Comparison of ENCODE assay signal across 31 mouse cellular contexts in genomic region chr5:122228772-122229171, GRCm38 (mm10). TPM values are rescaled to one million over a fixed set of nuclear protein-coding genes. Genes with fewer than 3 reads are reported as not detected.
DNase-seq lines count a peak whose midpoint lies in the region; ATAC-seq and TF ChIP-seq lines count a peak whose summit lies in the region.
"Had no signal": no experiment of that assay in that cellular context is flagged by ENCODE, and none has a peak within 500 bp of the region (broad histone marks: within the 10 kb centered on the region; RNA-seq: fewer than 3 reads in every experiment).

No protein-coding gene starts in this region.

- no peaks in the 10 kb centered on the region for H3K27me3 ChIP-seq in kidney, embryonic 14.5 days (ENCODE audit: control insufficient read depth, insufficient read depth, low read length)
- H3K27me3 ChIP-seq in lung, embryonic 14.5 days (ENCODE audit: insufficient read depth, low read length): no peaks in the 10 kb centered on the region
- no peaks in the 10 kb centered on the region for H3K27me3 ChIP-seq in spleen, adult 2 months (ENCODE audit: control insufficient read depth, insufficient read depth, low read length)
- H3K27me3 ChIP-seq: CH12.LX; embryonic facial prominence, embryonic 13.5 days; forebrain, embryonic 15.5 days; kidney, embryonic 15.5 days; liver, embryonic 15.5 days; midbrain, embryonic 12.5 days; neural tube, embryonic 12.5 days; stomach, embryonic 15.5 days had no signal

- no peaks in the 10 kb centered on the region for H3K36me3 ChIP-seq in kidney, embryonic 14.5 days (ENCODE audit: control insufficient read depth, insufficient read depth, low read length)
- H3K36me3 ChIP-seq in lung, embryonic 14.5 days (ENCODE audit: insufficient read depth): no peaks in the 10 kb centered on the region
- H3K36me3 ChIP-seq in spleen, adult 2 months (ENCODE audit: control insufficient read depth, insufficient read depth, low read length): peaks cover 35% of the 10 kb centered on the region
- H3K36me3 ChIP-seq: forebrain, embryonic 15.5 days; liver, embryonic 15.5 days; neural tube, embryonic 12.5 days; stomach, embryonic 15.5 days had no signal

- 56% methylated on average over 3 of the region's 4 CpGs for WGBS in kidney, embryonic 14.5 days
- WGBS in lung, embryonic 14.5 days: 61% methylated on average over 3 of the region's 4 CpGs
- 35% methylated on average over 4 of the region's 4 CpGs for WGBS in lung, adult 2 months
- WGBS in spleen, adult 2 months: 71% methylated on average over 4 of the region's 4 CpGs

- no peak overlapping the region for H3K27ac ChIP-seq in kidney, embryonic 14.5 days (ENCODE audit: low read depth, low read length)
- H3K27ac ChIP-seq in lung, embryonic 14.5 days (ENCODE audit: low read depth): no peak overlapping the region
- peak overlapping the region; percentile 68 for H3K27ac ChIP-seq in spleen, adult 2 months (ENCODE audit: insufficient read depth, low read length)
- H3K27ac ChIP-seq: embryonic facial prominence, embryonic 13.5 days; forebrain, embryonic 10.5 days; forebrain, embryonic 15.5 days; hindbrain, embryonic 14.5 days; kidney, embryonic 15.5 days; liver, embryonic 15.5 days; midbrain, embryonic 12.5 days; neural tube, embryonic 12.5 days; stomach, embryonic 15.5 days had no signal

- H3K4me3 ChIP-seq in kidney, embryonic 14.5 days (ENCODE audit: low read length): no peak overlapping the region
- no peak overlapping the region for H3K4me3 ChIP-seq in lung, embryonic 14.5 days (ENCODE audit: low read depth, low read length)
- no peak overlapping the region for H3K4me3 ChIP-seq in lung, adult 2 months (replicated peaks; ENCODE audit: extremely low read depth, low read depth, low read length)
- H3K4me3 ChIP-seq in spleen, adult 2 months (ENCODE audit: extremely low read depth, insufficient read depth, insufficient read length): no peak overlapping the region
- H3K4me3 ChIP-seq: embryonic facial prominence, embryonic 13.5 days; forebrain, embryonic 10.5 days; forebrain, embryonic 15.5 days; kidney, embryonic 15.5 days; liver, embryonic 15.5 days; midbrain, embryonic 12.5 days; myocyte; neural tube, embryonic 12.5 days; stomach, embryonic 15.5 days had no signal

- peak; percentile 29 for DNase-seq in adrenal gland, postnatal 10 days
- no peak for DNase-seq in adrenal gland, adult 18-20 months (ENCODE audit: low spot score in 2 of 2)
- peak; percentile 33 for DNase-seq in kidney, adult 9 months
- peak; percentile 33 for DNase-seq in lung, embryonic 14.5 days
- no peak for DNase-seq in lung, adult 2 months
- DNase-seq in spleen, adult 2 months (ENCODE audit: low read depth in 1 of 2, low spot score in 2 of 2): no peak
- DNase-seq in spleen, postnatal 10 days (ENCODE audit: low spot score in 2 of 2): no peak
- DNase-seq: adrenal gland, adult 8-10 months; cerebellum, adult 18-20 months; cerebellum, postnatal 10 days; gastrocnemius, postnatal 25 days; heart, postnatal 4 days; layer of hippocampus, adult 9-11 months; lung, postnatal 14 days; thymus, adult 2 months; thymus, postnatal 36 days had no signal

- H3K4me2 ChIP-seq in kidney, embryonic 14.5 days (replicated peaks; ENCODE audit: low read depth, low read length): no peak overlapping the region
- H3K4me2 ChIP-seq in lung, embryonic 14.5 days: no peak overlapping the region
- H3K4me2 ChIP-seq: embryonic facial prominence, embryonic 13.5 days; forebrain, embryonic 15.5 days; heart, embryonic 11.5 days; hindbrain, embryonic 14.5 days; kidney, embryonic 15.5 days; liver, embryonic 15.5 days; midbrain, embryonic 12.5 days; neural tube, embryonic 12.5 days; stomach, embryonic 15.5 days had no signal

- no peak for TF ChIP-seq CTCF in lung, embryonic 14.5 days (IDR thresholded peaks at IDR 0.05; ENCODE audit: low read depth)
- TF ChIP-seq CTCF in lung, adult 2 months (IDR thresholded peaks at IDR 0.05; ENCODE audit: insufficient read depth, low read length): no peak
- TF ChIP-seq CTCF in spleen, adult 2 months (IDR thresholded peaks at IDR 0.05; ENCODE audit: extremely low read depth, insufficient read depth, insufficient read length, insufficient replicate concordance): no peak

- no peak overlapping the region for H3K9ac ChIP-seq in kidney, embryonic 14.5 days (ENCODE audit: low read depth, low read length)
- no peak overlapping the region for H3K9ac ChIP-seq in lung, embryonic 14.5 days
- H3K9ac ChIP-seq: embryonic facial prominence, embryonic 13.5 days; forebrain, embryonic 15.5 days; hindbrain, embryonic 14.5 days; kidney, embryonic 15.5 days; liver, embryonic 15.5 days; midbrain, embryonic 12.5 days; neural tube, embryonic 12.5 days; stomach, embryonic 15.5 days had no signal

- no peak for TF ChIP-seq POLR2A in lung, adult 2 months (IDR thresholded peaks at IDR 0.05; ENCODE audit: borderline replicate concordance, extremely low read depth, low read depth, low read length)
- TF ChIP-seq POLR2A in spleen, adult 2 months (IDR thresholded peaks at IDR 0.05; ENCODE audit: low read depth, low read length): no peak

- ATAC-seq in kidney, embryonic 14.5 days (ENCODE audit: low FRiP score, low TSS enrichment): no peak
- no peak for ATAC-seq in lung, embryonic 14.5 days (ENCODE audit: insufficient read depth)
- ATAC-seq: activated CD4-positive, CD25-positive, alpha-beta regulatory T cell, adult 4 months; forebrain, embryonic 15.5 days; inflammation-experienced regulatory T-cells, adult 6 months had no signal

- 0 out of 2 replicates have a peak, but pooled peaks cover 4% of the 10 kb centered on the region for H3K9me3 ChIP-seq in kidney, embryonic 14.5 days (ENCODE audit: control insufficient read depth, low read length)
- H3K9me3 ChIP-seq in lung, embryonic 14.5 days (ENCODE audit: low read depth, low read length): 0 out of 2 replicates have a peak, but pooled peaks cover 3% of the 10 kb centered on the region
- H3K9me3 ChIP-seq: kidney, embryonic 15.5 days; liver, embryonic 15.5 days; stomach, embryonic 15.5 days had no signal

- peaks cover 10% of the 10 kb centered on the region for H3K4me1 ChIP-seq in kidney, embryonic 14.5 days (ENCODE audit: control insufficient read depth, insufficient read depth, low read length)
- no peaks in the 10 kb centered on the region for H3K4me1 ChIP-seq in lung, embryonic 14.5 days (ENCODE audit: insufficient read depth)
- no peaks in the 10 kb centered on the region for H3K4me1 ChIP-seq in lung, adult 2 months (ENCODE audit: control insufficient read depth, insufficient read depth, low read length)
- peaks cover 40% of the 10 kb centered on the region for H3K4me1 ChIP-seq in spleen, adult 2 months (ENCODE audit: control insufficient read depth, insufficient read depth, insufficient read length)
- H3K4me1 ChIP-seq: forebrain, embryonic 15.5 days; midbrain, embryonic 12.5 days; neural tube, embryonic 12.5 days; stomach, embryonic 15.5 days had no signal

RNA-seq across cellular contexts. Expression of gene Hvcn1, which starts 22.2 kb away (rescaled TPM):
- total RNA-seq in adrenal gland, postnatal 10 days (2021): 1 to 10 TPM; 5.8 to 6.6 TPM
- 1 to 10 TPM; 1.8 to 8.5 TPM for total RNA-seq in adrenal gland, adult 18-20 months (2021)
- polyA plus RNA-seq in kidney, embryonic 14.5 days (2014; fragmentation: Nextera tagmentation; extraction: Ambion mirVana): 12.7 TPM in 2 replicates
- polyA plus RNA-seq in lung, embryonic 14.5 days (2014; fragmentation: Nextera tagmentation; extraction: Ambion mirVana): 6.1 and 8.2 TPM in 2 replicates
- polyA plus RNA-seq in lung, adult 2 months (2012; rRNA removed): 19.6 and 21.9 TPM in 2 replicates
- polyA plus RNA-seq in spleen, adult 2 months (2012; rRNA removed): 174 and 200 TPM in 2 replicates

RNA-seq across cellular contexts. Expression of gene Tctn1, which starts 35.5 kb away (rescaled TPM):
- 10 to 100 TPM; 11.1 to 13.5 TPM for total RNA-seq in adrenal gland, postnatal 10 days (2021)
- total RNA-seq in adrenal gland, adult 18-20 months (2021): 10 to 100 TPM; 10.6 to 11.8 TPM
- polyA plus RNA-seq in kidney, embryonic 14.5 days (2014; fragmentation: Nextera tagmentation; extraction: Ambion mirVana): 6.5 and 9.8 TPM in 2 replicates
- polyA plus RNA-seq in lung, embryonic 14.5 days (2014; fragmentation: Nextera tagmentation; extraction: Ambion mirVana): 5.7 and 6.9 TPM in 2 replicates
- polyA plus RNA-seq in lung, adult 2 months (2012; rRNA removed): 29.8 and 33.2 TPM in 2 replicates
- 22.1 and 25.3 TPM in 2 replicates for polyA plus RNA-seq in spleen, adult 2 months (2012; rRNA removed)

RNA-seq across cellular contexts. Expression of gene Pptc7, which starts 55.4 kb away (rescaled TPM):
- total RNA-seq in adrenal gland, postnatal 10 days (2021): 10 to 100 TPM; 36.7 to 49.2 TPM
- total RNA-seq in adrenal gland, adult 18-20 months (2021): 10 to 100 TPM; 56.1 to 70.7 TPM
- polyA plus RNA-seq in kidney, embryonic 14.5 days (2014; fragmentation: Nextera tagmentation; extraction: Ambion mirVana): 7.9 and 10.9 TPM in 2 replicates
- polyA plus RNA-seq in lung, embryonic 14.5 days (2014; fragmentation: Nextera tagmentation; extraction: Ambion mirVana): 9.5 and 10.1 TPM in 2 replicates
- 30.4 and 35.3 TPM in 2 replicates for polyA plus RNA-seq in lung, adult 2 months (2012; rRNA removed)
- 18.8 and 24.5 TPM in 2 replicates for polyA plus RNA-seq in spleen, adult 2 months (2012; rRNA removed)

Comparison
In these comparisons a context has a peak if more than half of its experiments do, and no peak if none do; other contexts are left out.
1. DNase-seq: peak in adrenal gland, postnatal 10 days (single experiment), kidney, adult 9 months (single experiment) and lung, embryonic 14.5 days (single experiment); none in adrenal gland, adult 18-20 months (0 of 2), lung, adult 2 months (single experiment), spleen, adult 2 months (0 of 2) and spleen, postnatal 10 days (0 of 2).